Mouse (Mus musculus) lung, postnatal 25 days (tissue): ENCODE data around the gene Fkbp9.

Experiments
- DNase-seq: peaks from one replicate; pipeline ENCODE4 v3.0.0; 2022; ENCODE audit warnings: low spot score

The Fkbp9 gene

GRCm38 (mm10) chr6:56831697-56832406 is at the start of gene Fkbp9:
Fkbp9 (plus strand) TSS chr6:56832059.
- peak; percentile 85 for DNase-seq

GRCm38 (mm10) chr6:56783561-56784272 is 48.1 kb upstream of the Fkbp9 start:
- DNase-seq: no peak

GRCm38 (mm10) chr6:56785068-56785467 is 46.8 kb upstream of the Fkbp9 start:
- peak; percentile 23 for DNase-seq

- no peak for DNase-seq
Measured at GRCm38 (mm10) chr6:56787668-56788067, 44.2 kb upstream of the Fkbp9 start.

GRCm38 (mm10) chr6:56789336-56789735 is 42.5 kb upstream of the Fkbp9 start:
- DNase-seq: no peak

GRCm38 (mm10) chr6:56794834-56795233 is 37.0 kb upstream of the Fkbp9 start:
- no peak for DNase-seq

GRCm38 (mm10) chr6:56796232-56796631 is 35.6 kb upstream of the Fkbp9 start:
- no peak for DNase-seq

- peak; percentile 55 for DNase-seq
Measured at GRCm38 (mm10) chr6:56796668-56797141, 35.2 kb upstream of the Fkbp9 start.

- DNase-seq: peak; percentile 96
Measured at GRCm38 (mm10) chr6:56797311-56798151, 34.3 kb upstream of the Fkbp9 start, which contains the start of gene Kbtbd2. Kbtbd2 (minus strand) TSS chr6:56797813.

GRCm38 (mm10) chr6:56798152-56798465 is 33.8 kb upstream of the Fkbp9 start:
- DNase-seq: no peak

- no peak for DNase-seq
Measured at GRCm38 (mm10) chr6:56805026-56805425, 26.8 kb upstream of the Fkbp9 start.

- DNase-seq: no peak
Measured at GRCm38 (mm10) chr6:56806195-56806594, 25.7 kb upstream of the Fkbp9 start.

- DNase-seq: peak; percentile 77
Measured at GRCm38 (mm10) chr6:56808656-56809055, 23.2 kb upstream of the Fkbp9 start.

GRCm38 (mm10) chr6:56813332-56813731 is 18.5 kb upstream of the Fkbp9 start:
- no peak for DNase-seq

- DNase-seq: peak; percentile 63
Measured at GRCm38 (mm10) chr6:56818436-56819123, 13.3 kb upstream of the Fkbp9 start.

- DNase-seq: no peak
Measured at GRCm38 (mm10) chr6:56819124-56819487, 12.8 kb upstream of the Fkbp9 start.

GRCm38 (mm10) chr6:56825657-56826056 is 6.2 kb upstream of the Fkbp9 start:
- DNase-seq: no peak

- DNase-seq: no peak
Measured at GRCm38 (mm10) chr6:56832407-56832796, 543 bp downstream of the Fkbp9 start.

- no peak for DNase-seq
Measured at GRCm38 (mm10) chr6:56832830-56833229, 971 bp downstream of the Fkbp9 start.

- no peak for DNase-seq
Measured at GRCm38 (mm10) chr6:56834769-56835168, 2.9 kb downstream of the Fkbp9 start.

GRCm38 (mm10) chr6:56835532-56835931 is 3.7 kb downstream of the Fkbp9 start:
- no peak for DNase-seq

GRCm38 (mm10) chr6:56837166-56837565 is 5.3 kb downstream of the Fkbp9 start:
- no peak for DNase-seq
